Mouse (Mus musculus): ENCODE data around the gene Gpr180.
"Not testable (repeated sequence)": the region's sequence is repeated elsewhere in the genome, so short reads cannot be mapped to it uniquely, and the experiment has no call there.

Gpr180 gene

DNA sequence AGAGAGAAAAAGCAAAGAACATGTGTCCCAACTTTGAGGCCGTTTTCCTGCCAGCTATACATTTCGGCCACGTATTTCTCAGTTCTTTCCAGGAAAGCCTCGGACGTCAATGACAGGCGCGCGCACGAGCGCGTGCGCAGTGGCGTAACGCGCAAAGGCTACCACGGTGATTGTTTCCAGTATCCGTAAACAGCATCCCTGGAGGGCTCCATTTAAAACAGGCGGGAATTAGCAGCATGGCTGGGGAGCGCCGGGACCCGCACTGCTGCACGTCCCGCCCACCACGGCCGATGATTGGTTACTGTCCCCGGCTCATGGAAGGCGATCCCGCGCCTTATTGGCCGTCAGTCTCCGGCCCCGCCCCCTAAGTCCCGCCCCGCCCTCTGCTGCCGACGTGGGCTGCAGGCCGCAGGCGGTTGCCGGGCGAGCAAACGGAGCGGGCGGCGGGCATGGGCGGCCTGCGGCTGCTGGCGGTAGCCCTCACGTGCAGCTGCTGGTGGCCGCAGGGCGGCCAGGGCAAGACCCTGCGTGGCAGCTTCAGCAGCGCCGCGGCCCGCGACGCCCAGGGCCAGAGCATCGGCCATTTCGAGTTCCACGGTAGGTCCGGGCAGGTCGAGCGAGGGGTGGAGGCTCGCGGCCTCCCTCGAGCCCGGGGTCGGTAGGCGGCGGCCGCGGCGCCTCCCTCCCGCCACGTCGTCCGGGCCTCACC, at the start of gene Gpr180:
Gene Gpr180, plus strand, starts transcription at position 415 of the 709 bp plus-strand sequence.
- DNase-seq (ENCODE audit: low spot score), result peak; percentile 90

DNA sequence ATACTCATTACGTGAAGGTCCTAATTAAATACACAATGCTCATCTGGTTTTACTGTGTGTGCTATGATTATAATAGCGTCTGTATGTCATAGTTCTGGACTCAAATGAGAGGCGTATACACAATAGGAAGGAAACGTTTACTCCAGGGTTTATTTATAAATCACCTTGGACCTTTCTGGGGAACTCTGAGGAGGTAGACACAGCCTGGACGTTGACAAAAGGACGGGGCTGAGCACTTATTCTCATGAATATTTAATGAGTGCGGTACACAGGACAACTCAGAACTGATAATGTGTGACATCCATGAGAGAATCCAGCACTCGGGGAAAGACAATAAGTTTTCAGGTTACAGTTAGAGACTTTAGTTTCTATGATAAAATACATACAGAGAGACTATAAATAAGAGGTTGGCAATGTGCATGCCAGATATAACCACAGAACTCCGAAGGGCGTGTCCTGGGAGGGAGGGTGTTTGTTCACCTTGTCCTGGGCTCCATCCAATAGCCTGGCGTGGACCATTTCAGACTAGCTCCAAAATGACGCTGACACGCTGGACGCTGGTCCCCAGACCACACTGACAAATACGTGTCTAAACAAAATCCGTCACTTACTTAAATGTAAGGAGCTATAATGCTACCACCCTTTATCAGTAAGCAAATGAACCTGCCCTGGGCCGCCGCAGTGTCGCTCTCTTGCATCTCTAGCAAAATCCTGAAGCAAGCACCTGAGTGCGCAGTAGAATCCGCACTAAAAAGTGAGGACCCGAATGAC, 48.3 kb upstream of the Gpr180 start:
- DNase-seq (ENCODE audit: low spot score), result no peak

DNA sequence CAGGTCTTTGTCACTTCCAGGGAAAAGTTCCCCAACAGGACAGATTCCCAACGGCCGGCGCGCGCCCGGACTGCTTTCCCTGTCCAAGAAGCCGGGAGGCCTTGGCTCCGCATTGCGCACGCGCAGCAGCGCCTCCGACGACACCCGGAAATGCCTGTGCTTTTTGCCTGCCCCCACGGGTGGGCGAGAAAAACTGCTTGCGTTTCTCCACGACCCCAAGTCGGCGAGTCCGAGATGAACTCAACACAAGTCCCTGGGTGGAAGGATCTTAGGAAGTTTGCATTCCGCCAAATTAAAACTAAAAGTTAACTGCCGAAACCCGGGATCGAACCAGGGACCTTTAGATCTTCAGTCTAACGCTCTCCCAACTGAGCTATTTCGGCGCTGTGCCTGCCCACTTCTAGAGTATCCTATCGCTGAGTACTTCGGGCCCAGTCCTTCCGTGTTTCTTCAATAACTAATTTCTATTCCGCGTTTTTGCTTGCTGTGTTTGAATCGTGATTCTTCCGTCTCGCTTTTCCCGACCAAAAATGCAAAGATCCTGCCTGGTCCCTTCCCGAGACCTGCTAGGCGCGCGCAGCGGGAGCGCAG, 47.6 kb upstream of the Gpr180 start:
- peak; percentile 87 for DNase-seq (ENCODE audit: low spot score)

DNA sequence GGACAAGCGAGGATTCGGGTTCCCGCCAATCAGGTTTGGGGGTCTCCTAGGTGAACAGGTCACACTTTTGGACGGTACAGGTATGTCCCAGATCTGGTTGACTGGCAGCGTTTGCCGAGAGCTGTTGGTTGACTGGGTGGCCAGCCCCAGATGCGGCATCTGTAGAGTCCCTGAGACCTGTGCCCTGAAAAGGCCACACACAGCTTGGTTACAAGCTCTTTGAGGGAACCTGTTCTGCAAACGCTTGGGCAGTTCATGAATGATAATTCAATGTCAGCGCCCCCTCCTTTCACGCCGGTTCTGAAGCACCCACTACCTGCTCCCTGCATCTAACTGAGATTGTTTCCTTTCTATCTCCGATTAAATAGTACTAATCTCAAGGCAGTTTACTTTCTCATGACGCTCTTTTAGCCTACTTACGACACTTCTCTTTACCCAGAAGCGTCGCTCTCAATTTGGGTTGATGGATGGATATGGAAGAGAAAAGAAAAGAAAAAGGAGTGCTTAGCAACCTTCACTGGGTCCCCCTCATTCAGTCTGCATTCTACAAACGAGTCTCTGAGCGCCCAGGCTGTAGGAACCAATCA, 47.1 kb upstream of the Gpr180 start:
- no peak for DNase-seq (ENCODE audit: low spot score)

DNA sequence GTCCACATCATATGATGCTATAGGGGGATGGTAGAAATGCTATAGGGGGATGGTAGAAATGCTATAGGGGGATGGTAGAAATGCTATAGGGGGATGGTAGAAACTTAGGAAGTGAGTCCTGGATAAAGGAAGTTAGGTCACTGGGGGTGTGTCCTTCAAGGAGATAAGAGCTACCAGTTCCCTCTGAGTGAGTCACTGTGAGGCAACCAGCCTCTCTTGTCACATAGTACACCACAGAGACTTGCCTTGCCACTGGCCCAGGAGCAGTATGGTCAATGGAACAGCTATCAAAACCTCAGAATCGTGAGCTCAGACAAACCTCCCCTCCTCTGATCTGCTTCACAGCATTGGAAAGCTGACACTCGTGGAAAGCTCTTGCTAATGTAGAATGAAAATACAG, 38.7 kb upstream of the Gpr180 start:
- no peak for DNase-seq (ENCODE audit: low spot score)

DNA sequence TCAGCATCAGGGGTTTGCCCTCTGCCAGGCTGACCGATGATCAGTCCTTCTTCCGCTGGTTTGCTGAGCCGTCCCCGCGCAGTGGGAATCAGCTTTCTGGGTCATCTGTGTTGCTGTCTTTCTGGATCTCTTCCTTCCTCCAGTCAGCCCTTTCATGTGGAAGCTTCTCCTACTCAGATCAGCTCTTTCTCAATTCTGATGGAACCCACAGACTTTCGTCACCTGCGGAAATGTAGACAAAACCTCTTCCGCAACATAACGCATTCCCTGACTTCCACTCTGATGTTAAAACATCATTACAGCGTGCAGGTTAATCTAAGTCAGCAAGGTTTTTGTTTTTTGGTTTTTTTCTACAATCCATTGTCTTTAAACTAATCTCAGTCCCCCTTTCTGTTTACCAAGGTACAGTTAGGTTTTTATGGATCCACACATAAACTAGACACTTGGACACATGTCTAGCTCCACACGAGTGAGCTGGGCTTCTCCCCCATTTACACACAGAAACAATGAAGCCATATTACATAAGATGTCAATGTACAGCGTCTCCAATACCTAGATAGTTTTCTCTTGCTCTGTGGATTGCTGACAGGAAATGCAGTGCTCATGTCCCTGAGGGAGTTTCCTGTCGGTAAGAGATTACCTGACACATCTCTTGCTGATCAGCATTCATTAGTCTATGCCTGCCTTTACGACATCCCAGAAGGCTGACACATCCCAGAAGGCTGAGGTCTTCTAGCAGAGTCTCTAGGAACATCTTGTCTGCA, 35.5 kb upstream of the Gpr180 start:
- no peak for DNase-seq (ENCODE audit: low spot score)

DNA sequence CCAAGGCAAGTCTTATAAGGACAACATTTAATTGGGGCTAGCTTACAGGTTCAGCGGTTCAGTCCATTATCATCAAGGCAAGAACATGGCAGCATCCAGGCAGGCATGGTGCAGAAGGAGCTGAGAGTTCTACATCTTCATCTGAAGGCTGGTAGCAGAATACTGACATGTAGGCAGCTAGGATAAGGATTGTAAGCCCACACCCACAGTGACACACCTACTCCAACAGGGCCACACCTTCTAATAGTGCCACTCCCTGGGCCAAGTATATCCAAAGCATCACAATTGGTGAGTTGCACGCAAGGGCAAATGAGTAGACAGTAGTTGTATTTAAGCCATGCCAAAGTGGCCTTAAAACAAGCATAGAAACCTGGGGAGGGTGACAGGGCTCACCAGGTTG, 29.5 kb upstream of the Gpr180 start:
- not testable (repeated sequence) for DNase-seq (ENCODE audit: low spot score)

DNA sequence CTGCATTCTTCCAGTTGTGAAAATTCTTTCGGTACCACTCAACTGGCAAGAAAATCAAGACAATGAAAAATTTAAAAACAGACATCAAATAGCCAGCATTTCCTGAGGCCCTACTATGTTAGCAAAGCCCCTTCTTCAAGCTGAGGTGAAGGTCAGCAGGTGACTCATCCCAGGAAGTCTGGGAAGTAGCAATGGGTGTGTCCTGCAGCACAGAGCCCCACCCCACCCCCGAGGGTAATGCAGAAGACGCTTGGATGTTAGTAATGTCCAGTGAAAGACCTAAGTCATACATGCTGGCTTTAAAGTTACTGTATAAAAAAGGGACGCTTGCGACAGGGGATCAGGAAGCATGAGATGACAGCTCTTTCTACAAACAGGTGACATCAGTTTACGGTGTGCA, 23.8 kb upstream of the Gpr180 start:
- DNase-seq (ENCODE audit: low spot score), result no peak

DNA sequence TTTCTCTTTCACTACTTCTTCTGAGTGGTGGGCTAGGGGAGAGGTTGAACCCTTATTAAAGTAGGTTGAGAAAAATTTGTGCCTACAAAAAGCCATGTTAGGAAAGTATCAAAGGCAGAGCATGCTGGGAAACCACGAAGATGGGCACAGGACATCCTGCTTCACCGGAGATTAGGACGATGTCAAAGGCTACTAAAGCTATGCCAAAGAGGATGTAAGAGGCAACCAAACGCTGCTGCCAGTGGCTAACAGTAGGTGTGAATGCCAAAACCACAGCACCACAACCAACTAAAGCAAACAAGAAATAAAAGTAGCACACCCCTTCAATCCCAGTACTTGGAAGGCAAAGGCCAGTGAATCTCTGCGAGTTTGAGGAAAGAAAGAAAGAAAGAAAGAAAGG, 12.8 kb upstream of the Gpr180 start:
- no peak for DNase-seq (ENCODE audit: low spot score)

DNA sequence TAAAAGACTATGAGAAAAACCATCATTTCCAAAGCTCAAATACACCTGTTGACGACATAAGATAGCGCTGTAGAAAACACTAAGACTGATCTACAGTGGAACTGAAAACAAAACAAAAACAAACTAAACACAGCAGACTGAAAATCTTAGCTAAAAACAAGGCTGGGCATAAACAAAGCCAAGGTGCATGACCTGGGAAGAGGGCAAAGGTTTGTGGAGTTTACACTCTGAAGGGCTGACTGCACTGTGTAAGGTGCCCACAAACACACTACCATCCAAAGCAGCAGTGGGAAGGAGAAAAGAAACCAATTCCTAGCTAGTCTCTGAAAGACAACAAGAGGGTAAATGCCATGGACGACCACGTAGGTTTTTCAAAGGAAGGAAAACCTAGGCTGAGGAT, 12.2 kb upstream of the Gpr180 start:
- no peak for DNase-seq (ENCODE audit: low spot score)

DNA sequence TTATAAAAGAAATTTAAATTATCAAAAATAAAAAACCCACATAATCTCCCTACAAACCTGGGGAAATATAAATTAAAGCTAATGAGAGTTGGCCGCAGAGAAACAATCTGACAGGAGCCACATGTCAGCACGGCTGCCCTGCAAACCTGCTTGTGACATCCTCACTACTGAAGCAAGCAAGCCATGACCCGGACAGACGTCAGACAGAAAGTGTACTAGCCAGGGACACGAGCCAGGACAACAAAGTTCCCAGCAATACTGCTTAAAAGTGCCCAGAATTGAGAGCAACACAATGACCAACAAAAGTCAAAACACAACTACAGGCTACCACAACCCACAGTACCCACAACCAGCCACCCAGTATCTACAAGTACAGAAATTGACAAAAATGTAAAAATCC, 10.7 kb upstream of the Gpr180 start:
- DNase-seq (ENCODE audit: low spot score), result no peak

DNA sequence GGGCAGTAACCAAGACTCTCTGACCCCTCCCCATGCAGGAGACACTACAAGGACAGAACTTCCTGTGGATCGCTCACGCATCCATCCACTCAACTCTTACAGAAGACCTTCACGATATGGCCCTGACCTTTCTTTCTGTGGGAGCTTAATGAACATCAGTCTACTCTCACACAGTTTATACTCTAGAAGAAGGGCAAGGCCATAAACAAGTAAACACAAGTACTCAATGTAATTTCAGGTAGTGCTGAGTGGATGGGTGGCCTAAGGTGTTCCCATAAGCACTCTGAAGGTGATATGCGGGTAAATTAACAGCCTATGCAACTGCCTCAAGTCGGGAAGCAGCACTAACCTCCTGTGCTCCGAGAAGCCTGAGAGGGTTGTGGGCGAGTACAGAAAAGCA, 5.5 kb upstream of the Gpr180 start:
- DNase-seq (ENCODE audit: low spot score), result no peak

DNA sequence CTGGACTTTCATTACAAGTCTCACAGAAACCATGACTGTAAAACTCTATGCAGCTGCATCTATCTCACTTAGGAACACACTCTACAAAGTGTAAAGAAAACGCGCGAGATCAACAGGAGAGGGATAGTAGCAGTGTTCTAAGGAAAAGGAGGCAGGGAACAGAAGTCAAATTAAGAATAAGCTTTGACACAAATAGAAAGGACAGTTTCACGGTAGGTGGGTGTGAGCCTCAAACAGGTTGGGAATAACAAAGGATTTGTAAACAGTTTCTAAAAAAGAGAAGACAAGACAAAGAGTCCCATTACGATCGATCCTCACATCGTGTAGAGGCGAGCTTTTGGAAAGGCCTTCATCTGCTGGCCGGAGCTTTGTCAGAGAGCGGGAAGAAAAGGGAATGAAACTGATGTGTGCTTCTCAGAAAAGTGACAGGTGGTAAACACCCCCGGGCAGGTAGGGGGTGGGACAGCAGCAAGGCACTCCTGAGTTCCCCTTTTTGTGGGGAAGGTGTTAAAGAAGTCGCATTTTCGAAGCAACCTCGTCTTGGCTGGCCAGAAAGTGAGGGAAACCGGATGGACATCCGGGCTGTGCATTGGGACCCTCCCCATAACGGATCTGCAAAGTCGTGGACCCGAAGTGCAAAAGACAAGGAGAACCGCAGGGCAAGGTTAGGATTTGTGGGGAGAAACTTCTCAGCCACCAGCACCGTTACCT, 4.9 kb upstream of the Gpr180 start:
- no peak for DNase-seq (ENCODE audit: low spot score)

DNA sequence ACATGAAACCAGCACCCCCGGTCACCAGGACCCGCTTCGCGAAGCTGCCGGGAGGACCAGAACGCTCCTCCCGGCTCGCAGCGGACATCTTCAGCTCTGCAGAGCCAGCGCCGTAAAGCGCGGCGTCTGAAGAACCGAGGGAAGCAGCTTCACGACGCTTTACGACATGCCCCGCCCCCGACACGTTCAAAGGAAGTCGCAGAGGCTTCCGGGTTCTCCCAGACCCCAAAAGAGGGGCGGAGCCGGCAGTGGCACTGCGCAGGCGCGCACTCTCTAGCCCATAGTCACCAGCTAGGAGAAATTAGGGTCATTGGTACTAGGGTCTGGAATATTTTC, 4.3 kb upstream of the Gpr180 start, which contains the start of gene Tgds:
Gene Tgds, minus strand, starts transcription at position 114 of the 336 bp plus-strand sequence.
- peak; percentile 95 for DNase-seq (ENCODE audit: low spot score)

DNA sequence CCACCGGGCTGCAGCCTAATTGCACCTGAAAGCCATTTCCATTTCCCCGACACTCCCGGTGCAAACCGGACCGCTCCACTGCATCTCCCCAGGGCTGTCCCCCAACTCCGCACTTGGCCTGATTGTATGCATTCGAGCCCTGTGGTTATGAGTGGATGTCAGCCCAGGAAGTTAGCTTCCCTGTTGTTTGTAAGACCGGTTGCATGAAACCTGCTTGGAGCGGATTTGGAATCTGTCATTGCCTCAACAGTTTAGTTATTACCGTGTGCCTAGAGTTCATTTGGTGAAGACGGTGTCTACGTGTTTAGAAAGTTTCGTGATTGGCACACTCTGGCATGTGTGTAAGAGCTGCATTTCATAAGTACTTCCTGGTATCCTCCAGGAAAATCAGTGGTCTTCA, 529 bp downstream of the Gpr180 start:
- DNase-seq (ENCODE audit: low spot score), result no peak

DNA sequence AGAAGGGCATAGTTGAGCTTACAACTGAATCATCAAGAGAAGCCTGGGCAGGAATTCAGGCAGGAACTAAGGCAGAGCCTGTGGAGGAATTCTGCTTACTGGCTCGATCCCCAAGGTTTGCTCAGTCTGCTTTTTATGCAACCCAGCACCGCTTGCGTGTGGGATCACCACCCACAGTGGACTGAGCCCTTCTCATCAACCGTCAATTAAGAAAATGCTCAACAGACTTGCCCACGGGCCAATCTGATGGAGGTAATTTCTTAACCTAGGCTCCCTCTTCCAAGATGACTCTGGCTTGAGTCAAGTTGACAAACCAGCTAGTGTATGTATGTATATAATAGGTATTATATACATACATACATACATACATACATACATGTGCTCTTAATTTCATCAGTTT, 5.3 kb downstream of the Gpr180 start:
- DNase-seq (ENCODE audit: low spot score), result no peak

DNA sequence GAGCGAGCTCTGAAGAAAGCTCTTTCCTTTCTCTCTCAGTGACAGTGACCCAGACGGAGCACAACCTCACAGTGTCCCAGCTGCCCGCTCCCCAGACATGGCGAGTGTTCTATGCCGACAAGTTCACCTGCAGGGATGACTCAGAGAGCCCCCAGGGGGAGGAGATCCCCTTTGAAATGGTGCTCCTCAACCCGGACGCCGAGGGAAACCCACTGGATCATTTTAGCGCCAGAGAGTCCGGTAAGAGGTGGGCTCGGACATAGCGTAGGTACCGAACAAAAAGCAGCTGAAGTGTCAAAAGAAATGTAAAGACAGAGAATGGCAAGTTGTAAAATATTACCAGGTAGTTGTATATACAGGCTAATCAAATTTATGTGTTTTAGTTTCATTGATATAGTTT, 11.1 kb downstream of the Gpr180 start:
- DNase-seq (ENCODE audit: low spot score), result no peak

DNA sequence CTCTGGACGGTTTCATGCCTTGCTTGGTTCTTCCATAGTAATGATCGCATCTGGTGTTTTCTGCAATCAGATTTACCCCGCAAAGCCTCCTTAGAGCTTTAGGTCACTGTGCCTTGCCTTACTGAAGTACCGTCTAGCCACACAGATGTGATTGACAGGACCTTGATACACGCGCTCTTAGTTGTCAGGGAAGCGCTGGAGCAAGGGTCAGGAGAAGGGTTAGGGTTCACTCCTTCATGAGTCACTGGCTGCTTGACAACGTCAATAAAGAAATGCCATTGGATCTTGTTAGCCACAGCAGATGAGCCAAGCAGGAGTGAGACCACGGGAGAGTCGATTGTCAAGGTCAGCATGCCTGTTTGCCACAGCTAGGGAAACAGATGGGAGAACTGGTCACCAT, 11.6 kb downstream of the Gpr180 start:
- DNase-seq (ENCODE audit: low spot score), result no peak

DNA sequence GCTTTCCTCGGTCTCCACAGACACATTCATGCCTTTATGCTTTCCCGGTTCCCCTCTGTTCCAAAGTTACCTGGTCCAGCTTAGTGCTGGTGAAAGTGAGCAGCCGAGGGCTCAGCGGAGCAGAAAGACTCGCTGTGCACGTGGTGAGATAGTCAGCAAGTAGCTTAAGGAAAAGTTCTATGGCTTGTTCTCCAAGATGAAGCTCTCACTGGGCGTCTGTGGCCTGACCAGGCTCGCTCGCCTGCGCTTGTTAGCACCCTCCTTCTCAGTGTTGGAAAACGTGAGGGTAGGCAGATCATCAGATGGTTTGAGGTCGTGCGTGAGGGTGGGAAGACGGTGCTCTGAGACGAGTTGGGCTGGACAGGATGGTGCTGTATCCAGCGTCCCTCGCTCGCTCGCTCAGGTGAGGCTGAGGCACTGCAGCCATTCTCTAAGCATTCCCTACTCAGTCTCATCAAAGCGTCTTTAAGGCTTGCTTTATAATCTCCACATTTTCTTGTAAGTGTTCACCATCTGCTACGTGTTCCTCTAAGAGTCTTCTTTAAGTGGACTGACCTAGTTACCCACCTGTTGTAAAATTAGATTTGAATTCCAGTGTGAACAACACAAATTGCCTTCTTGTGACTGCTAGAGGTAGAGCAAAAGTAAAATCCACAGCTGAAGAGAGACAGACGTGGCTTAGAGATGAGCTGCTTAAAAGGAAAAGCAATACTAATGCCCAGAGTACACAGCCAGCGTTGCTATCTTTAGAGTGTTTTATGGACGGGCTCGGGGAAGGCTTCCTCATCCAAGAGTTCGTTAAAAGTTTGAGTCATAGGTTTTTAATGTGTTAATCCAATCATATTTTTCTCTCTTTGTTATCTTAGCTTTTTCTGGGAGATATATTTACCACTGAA, 13.9 kb downstream of the Gpr180 start:
- DNase-seq (ENCODE audit: low spot score), result no peak

DNA sequence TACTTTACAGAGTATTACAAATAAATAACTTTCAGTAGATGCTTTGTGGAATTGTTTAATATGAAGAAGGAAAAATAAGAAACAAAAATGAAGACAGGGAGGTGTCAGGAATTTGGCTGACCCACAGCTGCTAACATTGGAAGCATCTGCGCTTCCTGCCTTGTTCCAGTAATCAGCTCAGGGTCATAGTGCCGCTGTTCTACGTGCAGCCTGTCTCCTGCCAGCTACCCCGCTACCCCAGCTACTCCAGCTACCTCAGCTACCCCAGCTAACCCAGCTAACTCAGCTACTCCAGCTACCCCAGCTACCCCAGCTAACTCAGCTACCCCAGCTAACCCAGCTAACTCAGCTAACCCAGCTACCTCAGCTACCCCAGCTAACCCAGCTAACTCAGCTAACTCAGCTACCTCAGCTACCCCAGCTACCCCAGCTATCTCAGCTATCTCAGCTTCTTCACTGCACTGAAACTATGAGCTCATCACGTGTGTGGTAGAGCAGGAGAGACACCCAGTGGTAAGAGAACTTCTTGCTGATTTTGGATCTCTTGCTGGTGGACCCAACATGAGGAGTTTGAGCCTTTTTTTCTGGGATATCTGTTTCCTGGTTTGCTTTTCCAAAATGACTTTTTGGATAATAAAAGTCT, 14.8 kb downstream of the Gpr180 start:
- DNase-seq (ENCODE audit: low spot score), result no peak
